Mouse (Mus musculus): ENCODE measurements around the gene Hivep3. TPM values are rescaled to one million over a fixed set of nuclear protein-coding genes. Genes with fewer than 3 reads are reported as not detected.

The Hivep3 gene
- total RNA-seq, 2 experiments from 2014 or later, result 47.2 to 47.5 TPM

DNA sequence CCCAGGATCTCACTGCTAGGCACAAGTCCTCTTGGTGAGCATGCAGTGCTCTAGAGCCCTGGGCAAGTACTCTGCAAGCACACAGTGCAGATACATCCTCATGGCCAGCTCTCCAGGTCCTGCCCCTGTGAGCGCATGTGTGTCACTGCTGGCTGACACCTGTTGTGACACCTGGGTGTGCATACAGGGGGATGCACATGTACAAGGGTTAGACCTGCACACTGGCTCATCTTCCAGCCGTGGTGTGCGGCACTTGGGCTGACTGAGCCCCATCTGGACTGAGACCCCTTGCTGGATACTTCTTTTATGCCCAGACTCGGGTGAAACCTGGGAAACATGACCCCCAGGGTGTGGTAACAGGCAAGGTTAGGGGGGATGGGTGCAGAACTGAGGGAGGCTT is 314.7 kb downstream of the Hivep3 start:
- DNase-seq (ENCODE audit: low spot score in 2 of 2), result no peak

- no peak for DNase-seq (ENCODE audit: low spot score in 2 of 2)
These were observed 316.3 kb downstream of the Hivep3 start for GRCm38 (mm10) chr4:120049857-120050256.

- DNase-seq (ENCODE audit: low spot score in 2 of 2), result no peak
These were observed 318.9 kb downstream of the Hivep3 start for GRCm38 (mm10) chr4:120052481-120052880.

GRCm38 (mm10) chr4:120053026-120054005 is 319.7 kb downstream of the Hivep3 start:
- no peak for DNase-seq (ENCODE audit: low spot score in 2 of 2)

- DNase-seq (ENCODE audit: low spot score in 2 of 2), result no peak
These were observed 320.6 kb downstream of the Hivep3 start for GRCm38 (mm10) chr4:120054145-120054544.

DNA sequence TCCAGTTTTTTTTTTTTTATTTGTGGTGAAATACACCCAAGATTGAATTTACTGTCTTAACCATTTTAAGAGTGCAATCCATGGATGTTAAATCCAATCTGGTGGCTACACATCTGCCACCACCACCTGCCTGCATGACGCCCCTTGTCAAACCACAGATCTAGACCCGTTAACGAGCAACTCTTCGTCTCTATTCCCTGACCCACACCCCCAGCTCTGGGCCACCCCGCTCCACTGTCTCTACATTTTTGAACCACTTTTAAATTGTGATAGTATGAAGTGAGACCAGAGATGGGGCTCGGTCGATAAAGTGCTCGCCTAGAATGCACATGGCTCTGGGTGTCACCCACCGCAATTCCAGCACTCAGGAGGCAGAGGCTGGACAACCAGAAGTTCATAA is 322.9 kb downstream of the Hivep3 start:
- DNase-seq (ENCODE audit: low spot score in 2 of 2), result no peak

DNA sequence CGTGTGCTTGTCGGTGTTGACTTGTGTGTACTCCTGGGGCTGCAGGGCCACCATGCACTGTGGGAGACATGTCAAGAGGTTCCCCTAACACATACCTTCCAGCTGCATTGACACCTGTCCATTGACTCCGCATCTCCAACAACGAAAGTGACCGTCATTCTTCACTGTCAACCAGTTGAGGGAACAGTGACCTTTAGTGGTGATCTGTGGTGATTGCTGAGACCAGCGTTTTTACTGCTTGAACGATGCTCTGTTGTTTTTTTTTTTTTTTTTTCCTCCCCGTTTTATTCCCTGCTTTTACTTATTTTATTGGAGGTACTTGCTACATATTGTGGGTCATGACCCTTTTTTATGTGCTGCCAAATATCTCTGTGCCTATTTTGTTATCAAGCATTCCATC is 323.9 kb downstream of the Hivep3 start:
- no peak for DNase-seq (ENCODE audit: low spot score in 2 of 2)

GRCm38 (mm10) chr4:120058157-120058556 is 324.6 kb downstream of the Hivep3 start:
- no peak for DNase-seq (ENCODE audit: low spot score in 2 of 2)

DNA sequence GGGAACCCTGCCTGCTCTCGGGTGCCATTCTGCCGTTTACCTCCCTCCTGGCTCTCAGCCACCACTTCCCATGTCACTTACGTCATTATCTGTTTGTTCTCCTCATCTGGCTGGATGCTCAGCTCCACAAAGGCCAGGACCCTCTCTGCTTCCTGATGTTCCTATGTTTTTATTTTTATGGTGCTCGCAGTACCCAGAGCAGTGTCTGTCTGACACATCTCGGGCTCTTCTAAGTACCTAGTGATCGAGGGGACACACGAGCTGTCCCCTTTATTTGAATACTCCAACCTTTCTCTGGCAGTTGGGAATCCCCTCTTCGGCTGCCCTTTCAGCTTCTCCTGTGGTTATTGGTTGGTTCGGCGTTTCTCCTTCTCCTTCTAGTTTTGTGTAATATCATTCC is 325.2 kb downstream of the Hivep3 start:
- no peak for DNase-seq (ENCODE audit: low spot score in 2 of 2)

DNA sequence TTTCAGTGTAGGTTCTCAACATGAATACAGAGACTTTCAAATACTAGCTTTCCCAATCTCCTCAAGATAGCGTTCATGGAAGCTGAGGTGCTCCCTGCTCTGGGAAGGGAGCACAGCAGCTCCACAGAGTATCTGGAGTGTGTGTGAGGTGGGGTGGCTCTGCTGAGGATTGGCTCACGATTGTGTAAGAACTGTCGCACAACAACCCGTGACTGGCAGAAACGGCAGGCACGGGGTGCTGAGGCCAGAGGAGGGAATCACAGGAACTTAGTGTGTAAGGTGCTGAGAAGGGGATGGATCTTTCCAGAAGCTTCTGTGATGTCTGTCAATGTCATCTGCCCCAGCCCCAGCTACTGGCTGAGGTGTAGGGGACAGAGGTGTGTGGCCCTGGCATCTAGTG is 328.1 kb downstream of the Hivep3 start:
- no peak for DNase-seq (ENCODE audit: low spot score in 2 of 2)

- DNase-seq (ENCODE audit: low spot score in 2 of 2), result no peak
These were observed 328.6 kb downstream of the Hivep3 start for GRCm38 (mm10) chr4:120062198-120062597.

GRCm38 (mm10) chr4:120062754-120063153 is 329.2 kb downstream of the Hivep3 start:
- DNase-seq (ENCODE audit: low spot score in 2 of 2), result no peak

GRCm38 (mm10) chr4:120063353-120064124 is 330.0 kb downstream of the Hivep3 start:
- no peak for DNase-seq (ENCODE audit: low spot score in 2 of 2)

GRCm38 (mm10) chr4:120064696-120065095 is 331.1 kb downstream of the Hivep3 start, which contains the start of gene AL607142.1:
TSS of gene AL607142.1 (plus strand) at chr4:120064996.
- no peak for DNase-seq (ENCODE audit: low spot score in 2 of 2)

- DNase-seq (ENCODE audit: low spot score in 2 of 2), result no peak
These were observed 333.4 kb downstream of the Hivep3 start for GRCm38 (mm10) chr4:120066841-120067591.

DNA sequence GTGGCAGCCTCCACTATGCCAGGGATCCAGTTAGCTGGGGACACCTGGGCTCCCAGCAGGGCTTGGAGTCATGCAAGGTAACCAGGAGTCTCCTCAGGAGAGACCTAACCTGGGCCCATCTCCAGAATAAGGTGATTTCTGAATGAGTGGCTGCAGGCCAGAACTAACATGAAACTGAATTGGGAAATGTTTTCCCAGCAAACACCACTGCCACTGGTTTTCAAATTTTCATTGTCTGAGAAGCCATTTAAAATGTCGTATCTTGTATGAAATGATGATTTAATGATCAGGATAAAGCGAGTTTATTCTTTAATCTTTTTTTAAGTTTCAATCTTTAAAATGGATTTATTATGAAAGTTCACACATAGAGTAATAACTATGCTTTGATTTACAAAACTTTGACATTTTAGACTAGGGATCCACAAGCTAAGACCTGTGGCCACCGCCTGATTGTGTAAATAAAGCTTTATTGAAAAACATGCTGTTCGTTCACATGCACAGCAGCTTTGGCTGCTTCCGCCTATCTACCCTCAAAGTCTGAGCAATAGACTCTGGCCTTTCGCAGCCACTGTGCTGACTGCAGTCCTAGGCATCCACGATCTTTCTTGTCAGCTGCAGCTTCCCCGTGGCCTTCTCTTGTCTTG is 334.1 kb downstream of the Hivep3 start:
- DNase-seq (ENCODE audit: low spot score in 2 of 2), result no peak

GRCm38 (mm10) chr4:120068883-120069581 is 335.4 kb downstream of the Hivep3 start:
- DNase-seq (ENCODE audit: low spot score in 2 of 2), result no peak

GRCm38 (mm10) chr4:120069582-120069980 is 336.0 kb downstream of the Hivep3 start:
- DNase-seq (ENCODE audit: low spot score in 2 of 2), result no peak

DNA sequence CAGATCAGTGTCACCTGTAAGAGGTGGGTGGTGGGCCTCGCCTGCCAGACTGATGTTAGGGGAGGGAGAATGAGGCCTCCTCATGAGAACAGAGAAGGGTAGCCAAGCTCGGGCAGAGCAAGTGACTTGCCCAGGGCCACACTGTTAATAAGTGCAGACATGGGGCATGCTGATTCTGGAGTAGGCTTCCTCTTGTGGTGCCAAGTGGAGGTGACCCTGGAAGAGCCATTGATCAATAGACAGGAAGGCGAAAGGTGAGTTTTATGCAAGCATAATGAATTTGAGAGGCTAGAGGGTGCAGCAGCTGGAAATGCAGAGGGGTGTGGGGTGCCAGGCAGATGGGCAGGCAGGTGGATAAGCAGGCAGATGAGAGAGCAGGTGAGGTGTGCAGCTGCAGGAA is 337.8 kb downstream of the Hivep3 start:
- DNase-seq (ENCODE audit: low spot score in 2 of 2), result no peak

DNA sequence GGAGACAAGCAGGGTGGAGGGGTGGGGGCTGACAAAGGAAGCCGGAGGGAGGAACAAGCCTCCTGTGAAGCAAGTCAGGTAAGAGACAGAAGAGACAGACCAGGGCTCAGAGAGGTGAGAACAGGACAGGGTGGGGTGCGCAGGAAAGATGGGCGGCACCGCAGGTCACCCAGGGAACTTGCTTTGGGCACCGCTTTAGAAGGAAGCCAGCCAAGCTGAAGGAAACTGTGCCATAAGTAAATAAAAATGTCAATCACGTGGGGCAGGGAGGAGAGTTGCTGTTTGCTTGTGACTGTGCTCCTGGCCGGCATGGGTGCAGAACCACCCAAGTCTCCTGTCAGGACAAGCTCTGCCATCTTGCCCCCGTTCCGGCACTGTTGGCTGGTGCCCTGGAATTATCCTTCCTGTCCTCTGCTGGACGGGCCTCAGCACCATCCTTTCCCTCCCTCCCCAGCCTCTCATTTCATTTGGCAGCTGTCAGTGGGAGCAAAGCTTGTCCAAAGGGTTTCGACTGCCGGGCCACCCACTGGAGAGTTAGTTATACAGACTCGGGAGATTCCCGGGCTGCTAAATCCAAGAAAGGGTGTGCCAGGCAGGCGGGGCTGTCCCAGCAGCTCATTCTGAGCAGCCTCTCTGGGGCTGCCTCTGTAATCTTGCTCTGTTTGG is 338.4 kb downstream of the Hivep3 start:
- DNase-seq (ENCODE audit: low spot score in 2 of 2), result no peak

Measured in layer of hippocampus, adult 18-20 months (tissue).